Mouse (Mus musculus): ENCODE data around the gene Cpa1.
A peak's percentile ranks its signal among the peaks of the same experiment; 100 is the strongest.

Gene Cpa1

DNA sequence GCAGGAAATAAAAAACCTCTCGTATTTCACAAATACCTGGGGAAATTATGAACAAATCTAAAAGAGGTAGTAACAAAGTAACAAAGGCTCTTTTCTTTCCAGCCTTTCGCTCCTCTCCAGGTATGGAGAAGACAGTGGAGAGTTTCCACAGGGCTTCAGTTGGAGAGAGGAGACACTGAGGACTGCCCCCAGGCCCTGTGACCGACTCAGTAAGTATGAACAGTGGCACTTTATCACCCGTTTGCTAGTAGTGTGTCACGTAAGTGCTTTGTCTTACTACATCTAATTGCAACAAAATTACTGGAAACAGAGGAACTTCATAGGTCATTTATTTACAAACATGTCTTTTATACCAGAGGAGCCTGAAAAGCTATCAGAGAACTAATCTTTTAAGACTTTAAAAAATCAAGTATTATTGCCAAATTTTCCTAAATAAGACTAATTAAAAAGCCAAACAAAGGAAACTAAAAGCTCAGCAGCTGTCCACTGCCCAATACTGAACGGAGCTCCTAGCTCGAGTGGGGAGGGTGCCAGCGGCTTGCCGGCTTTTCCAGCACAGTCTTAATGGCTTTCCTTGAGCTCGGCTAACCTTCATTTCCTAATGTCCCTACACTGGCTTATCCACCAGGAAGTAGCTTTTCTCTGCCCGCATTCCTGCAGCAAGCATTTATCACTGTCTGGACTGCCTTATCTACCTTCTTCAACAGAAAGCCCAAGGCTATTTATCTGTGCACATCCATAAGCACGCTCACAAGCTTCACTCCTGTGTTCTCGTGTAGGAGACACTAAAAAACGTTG, 34.9 kb downstream of the Cpa1 start:
- no peak for DNase-seq (ENCODE audit: low read depth, low spot score)

DNA sequence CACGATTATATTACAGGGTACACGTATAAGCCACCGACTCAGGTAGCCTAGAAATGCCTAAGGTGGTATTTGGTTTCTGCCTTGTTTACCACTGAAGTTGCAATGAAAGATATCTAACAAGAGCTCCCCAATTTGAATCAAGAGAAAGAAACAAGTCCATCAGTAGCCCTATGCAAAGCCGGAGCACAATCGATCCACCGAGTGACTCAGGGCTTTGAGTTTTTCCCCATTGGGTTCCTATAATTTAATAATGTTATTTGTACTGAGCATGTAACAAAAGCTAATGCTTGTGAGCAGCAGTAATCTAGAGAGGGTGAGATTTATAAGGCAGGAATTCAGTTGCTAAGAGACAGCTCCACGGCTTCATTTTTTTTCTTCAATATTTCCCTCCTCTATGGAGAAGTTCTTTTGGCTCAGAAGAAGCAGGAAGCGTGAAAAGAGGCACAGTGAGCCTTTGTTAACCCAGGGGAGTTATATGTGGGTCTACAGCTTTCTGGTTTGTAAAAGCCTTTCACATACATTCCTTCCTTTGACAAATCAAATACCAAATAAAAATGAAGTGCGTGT, 35.8 kb downstream of the Cpa1 start:
- no peak for DNase-seq (ENCODE audit: low read depth, low spot score)

DNA sequence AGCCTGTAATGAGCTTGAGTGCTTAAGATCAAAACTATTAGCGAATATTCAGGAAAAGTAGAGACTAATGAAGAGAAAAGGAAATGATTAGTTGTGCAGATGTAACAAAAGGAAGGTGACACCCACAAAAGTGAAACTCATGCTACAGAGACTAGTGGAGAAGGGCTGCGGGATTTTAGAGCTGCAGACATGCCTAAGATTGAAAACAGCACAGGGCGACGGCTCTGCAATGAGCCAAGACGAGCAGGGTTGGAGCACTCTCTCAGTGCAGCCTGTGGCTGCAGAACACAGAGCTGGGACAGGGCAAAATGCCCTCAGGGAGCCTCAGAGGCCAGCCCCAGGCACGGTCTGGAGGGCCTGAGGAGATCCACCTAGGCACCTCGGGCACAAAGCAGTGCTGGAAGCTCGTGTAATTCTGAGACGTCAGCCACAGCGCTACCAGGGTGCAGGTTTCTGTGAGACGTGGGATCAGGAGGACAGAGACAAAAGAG, 36.3 kb downstream of the Cpa1 start:
- DNase-seq (ENCODE audit: low read depth, low spot score): no peak

DNA sequence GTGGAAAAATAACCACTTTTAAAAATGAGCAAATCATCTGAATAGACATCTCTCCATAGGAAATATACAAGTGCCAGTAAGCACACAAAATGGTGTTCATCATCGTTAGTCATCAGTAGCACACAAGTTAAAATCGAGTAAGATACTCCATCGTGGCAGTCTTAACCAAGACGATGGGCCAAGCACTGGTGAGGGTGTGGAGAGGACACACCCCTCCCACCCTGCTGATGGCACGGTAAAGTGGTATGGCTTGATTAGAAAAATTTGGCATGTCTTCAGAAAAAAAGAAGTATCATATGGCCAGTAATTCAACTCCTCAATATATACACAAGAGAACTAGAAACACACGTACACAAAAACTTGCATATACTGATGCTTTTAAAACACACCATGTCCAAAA, 37.5 kb downstream of the Cpa1 start:
- DNase-seq (ENCODE audit: low read depth, low spot score): no peak

DNA sequence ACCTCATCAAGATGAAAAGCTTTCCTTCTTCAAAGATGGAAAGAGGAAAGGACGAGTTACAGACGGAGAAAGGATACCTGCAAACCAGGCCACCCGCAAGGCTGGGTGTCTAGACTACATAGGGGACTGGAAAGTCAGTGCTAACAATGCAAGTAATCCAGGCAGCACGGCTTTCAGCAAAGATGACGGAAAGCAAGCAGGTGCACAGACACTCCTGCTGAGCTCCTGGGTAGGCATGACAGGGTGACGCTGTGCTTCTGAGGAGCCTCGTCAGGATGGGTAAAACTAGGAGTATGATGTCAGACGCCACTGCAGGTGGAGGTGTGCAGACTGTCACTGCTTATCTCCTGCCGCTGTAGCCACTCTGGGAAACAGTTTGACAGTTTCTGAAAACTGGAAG, 38.6 kb downstream of the Cpa1 start:
- DNase-seq (ENCODE audit: low read depth, low spot score): no peak

DNA sequence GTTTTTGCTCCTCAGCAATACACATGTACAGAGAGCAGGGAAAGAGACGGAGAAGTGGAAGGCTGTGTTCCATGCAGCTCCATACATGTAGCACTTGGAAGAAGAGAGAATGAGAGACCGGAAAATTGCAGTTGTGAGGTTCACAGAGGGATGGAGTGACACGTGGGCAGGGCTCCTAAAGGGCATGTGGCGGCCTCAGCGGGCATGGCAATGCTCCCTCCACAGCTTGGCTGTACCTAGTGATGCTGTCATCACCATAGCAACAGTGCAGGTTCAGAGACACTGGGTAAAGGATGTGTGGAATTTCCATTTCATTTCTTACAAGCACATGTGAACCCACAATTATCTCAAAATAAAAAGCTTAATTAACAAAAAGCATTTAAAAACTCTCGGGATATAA, 39.5 kb downstream of the Cpa1 start:
- no peak for DNase-seq (ENCODE audit: low read depth, low spot score)

DNA sequence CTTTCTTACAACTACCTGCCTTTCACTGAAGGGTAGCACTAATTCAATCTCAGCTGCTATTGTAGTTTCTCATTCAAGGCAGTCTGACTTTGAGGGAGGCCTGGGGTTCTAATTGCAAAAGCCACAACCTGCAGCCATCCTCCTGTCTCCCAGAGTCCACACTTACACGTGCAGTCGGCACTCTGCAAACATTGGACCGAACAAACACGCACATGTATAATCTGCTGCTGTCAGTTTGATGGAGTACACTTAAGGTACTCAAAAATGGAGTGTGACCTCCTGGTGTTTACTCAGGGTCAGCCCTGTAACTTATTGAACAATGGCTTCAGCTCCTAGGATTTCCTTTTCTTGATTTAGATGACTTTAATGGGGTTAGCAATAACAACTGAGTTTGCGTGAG, 40.5 kb downstream of the Cpa1 start:
- no peak for DNase-seq (ENCODE audit: low read depth, low spot score)

DNA sequence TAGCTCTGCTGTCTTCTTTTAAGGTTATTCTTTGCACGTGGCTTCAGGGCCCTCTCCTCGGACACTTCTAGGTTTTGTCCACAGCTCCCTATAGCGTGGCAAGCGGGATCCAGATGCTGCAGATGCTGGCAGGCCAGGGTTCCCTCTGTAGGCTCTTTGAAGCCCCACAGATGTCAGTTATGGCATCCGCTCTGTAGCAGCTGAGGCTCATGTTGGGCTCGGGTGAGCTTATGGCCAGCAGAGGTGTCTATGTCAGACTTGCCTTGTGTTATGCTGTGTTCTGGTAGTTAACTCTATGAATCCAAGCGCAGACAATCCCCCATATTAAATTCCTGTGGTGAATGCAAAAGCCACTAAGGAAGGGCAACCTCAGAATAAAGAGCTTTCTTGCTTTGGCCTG, 41.4 kb downstream of the Cpa1 start:
- DNase-seq (ENCODE audit: low read depth, low spot score): no peak

DNA sequence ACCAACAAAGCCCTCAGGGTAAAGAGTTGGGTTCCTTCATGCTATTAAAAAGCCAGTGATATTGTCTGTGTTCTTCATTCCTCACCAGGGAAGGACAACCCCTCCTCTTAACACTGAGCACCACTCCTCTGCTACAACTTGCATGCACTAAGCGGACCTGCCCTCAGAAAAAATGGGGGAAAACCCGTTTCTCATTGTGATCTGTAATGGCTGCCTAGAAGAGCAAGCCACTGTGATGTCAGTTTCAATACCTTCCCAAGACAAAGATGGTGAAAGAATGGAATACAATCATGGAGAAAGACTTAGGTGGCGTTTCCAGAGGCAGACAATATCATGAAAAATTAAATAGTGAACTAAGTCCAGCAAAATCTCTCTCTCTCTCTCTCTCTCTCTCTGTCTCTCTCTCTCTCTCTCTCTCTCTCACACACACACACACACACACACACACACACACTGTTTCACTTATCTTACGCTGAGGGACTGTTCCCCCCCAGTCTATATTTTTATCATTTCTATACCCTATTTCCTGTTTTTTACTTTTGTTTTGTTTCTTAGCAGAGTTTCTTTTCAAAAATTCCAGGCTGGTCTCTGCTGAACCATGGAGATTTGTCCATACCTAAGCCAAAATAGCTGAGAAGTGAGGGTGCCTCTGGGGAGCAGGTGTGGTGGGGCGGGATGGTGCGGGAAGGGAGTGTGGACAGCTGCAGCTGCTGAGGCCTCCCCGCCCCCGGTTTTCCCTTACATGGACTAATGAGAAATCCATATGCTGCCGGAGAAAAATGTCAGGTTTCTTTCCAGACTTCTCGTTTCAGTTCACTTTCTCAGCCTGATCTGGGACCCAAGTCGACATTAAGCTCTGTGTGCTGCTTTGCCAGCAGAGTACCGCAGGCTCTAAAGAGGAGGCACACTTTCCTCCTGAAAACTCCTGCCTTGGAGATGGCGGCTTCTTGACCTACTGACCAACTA, 43.2 kb downstream of the Cpa1 start:
- DNase-seq (ENCODE audit: low read depth, low spot score): no peak

DNA sequence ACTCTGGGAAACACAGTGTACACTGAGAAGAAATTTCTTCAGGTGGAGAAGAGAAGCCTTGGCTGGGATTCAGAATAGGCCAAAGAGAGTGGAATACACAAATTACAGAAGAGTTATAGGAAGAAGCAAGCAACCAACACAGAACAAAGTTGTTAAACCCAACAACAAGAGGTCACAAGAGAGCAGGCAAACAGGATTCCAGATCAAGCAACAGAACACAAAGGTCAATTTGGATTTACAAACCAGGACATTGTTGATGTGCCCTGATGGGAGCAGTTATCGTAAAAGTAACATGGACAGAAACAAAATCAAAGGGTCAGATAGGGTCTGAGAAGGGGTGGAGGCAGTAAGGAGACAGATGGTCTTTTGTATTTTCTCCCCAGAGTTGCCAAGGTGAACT, 45.6 kb downstream of the Cpa1 start:
- DNase-seq (ENCODE audit: low read depth, low spot score): no peak

DNA sequence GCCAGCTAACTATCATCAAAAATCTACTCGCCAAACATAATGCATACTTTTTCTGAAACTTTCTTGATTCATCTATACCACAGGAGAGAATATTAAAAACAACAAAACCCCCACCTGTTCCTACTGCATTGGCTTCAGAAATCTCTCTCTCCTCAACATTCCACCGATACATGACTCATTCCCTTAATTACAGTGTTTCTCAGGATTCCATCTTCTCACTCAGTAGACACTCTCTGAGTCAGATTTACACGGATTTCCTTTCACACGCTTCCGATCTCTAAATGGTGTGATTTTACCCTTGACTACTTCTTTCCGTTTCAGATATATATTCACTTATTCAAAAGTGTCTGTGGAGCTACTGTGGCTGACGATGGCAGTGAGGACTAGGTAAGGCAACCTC, 48.2 kb downstream of the Cpa1 start:
- no peak for DNase-seq (ENCODE audit: low read depth, low spot score)

DNA sequence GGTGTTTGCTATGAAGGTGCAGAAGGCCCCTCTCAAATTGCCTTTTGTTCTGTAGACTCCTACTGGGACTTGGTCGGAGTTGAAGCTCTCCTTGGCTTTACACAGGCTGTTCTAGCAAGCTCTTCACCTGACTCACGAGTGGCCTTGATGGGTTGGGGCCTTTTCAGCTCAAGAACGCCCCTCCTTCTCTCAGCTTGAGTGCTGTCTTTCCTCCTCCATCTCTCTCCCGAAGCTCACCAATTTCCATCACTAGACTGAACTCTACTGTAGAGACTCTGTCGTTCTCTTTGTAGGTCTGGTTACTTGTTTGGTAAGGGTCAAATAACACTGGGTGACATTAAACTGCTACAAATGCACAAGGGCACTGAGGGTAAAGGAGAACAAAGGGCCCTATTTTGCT, 53.8 kb downstream of the Cpa1 start:
- DNase-seq (ENCODE audit: low read depth, low spot score): peak; percentile 14

DNA sequence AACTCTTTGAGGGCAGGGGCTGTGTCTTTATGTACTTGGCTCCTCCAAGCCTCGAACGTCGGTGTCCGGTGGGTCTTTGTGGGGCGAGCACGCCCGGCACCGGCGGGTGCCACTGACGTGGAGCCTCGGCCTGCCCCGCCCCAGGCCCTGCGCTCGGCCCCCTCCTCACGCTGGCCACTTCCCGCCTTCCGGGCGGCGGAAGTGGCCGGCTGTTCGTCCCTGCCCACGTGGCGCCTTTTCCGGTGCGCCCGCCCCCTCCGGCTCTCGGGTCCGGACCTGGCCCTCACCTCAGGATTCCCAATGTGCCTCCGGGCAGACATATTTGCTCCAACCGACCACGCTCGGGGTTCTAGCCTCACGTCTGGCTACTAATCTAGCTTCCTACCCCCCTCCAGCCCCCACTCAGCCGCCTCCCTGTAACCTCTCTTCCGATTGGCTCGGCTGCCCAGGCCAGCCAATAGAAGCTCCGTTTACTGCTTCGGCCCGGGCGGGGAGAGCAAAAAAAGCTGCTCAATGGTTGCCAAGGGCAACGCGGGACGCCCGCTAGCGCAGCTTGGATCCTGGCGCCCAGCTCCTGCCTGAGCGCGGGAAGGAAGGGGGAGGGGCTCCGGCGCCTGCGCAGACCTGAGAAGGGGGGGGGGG, 54.5 kb downstream of the Cpa1 start, which contains the start of gene Cep41:
Gene Cep41, minus strand, starts transcription at position 400 of the 642 bp plus-strand sequence.
- peak; percentile 94 for DNase-seq (ENCODE audit: low read depth, low spot score)

DNA sequence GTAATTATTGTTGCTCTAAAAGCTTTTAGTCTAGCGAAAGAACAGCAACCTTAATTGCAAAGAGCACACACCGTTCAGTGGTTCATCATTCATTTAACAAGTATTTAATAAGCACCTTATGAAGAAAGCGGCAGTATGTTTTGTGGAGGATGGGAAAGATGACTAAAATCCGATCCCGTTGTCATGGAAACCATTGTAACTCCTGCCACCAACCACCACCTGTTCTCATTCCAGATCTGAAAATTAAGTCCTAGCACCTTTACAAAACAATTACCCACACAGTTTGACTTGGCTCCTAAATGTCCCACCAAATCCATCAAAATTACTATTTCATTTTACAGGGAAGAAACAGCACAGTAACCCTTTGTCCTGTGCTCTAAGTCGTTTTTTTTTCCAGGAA, 55.2 kb downstream of the Cpa1 start:
- peak; percentile 35 for DNase-seq (ENCODE audit: low read depth, low spot score)
